Mouse (Mus musculus) hindbrain, embryonic 16.5 days (tissue): ENCODE measurements around the gene Gga1. TPM values are rescaled to one million over a fixed set of nuclear protein-coding genes. Genes with fewer than 3 reads are reported as not detected.
A peak's percentile ranks its signal among the peaks of the same experiment; 100 is the strongest.

Source experiments
- ATAC-seq: fragments of 200-750 bp; cut with Nextera tagmentation; 2 replicates; pipeline ENCODE4 v1.8.0; 2017; ENCODE audit warnings: moderate TSS enrichment, moderate library complexity
- H3K27ac ChIP-seq: fragments of 300-500 bp; sonication (generic); 2 replicates; pipeline ENCODE4 v1.5.1; 2014; ENCODE audit warnings: low read depth, mild to moderate bottlenecking, control low read depth, low read length, moderate library complexity
- H3K27me3 ChIP-seq: fragments of 300-500 bp; sonication (generic); replicated peaks from 2 replicates; pipeline ENCODE4 v1.6.1; 2014; ENCODE audit warnings: low read length; ENCODE audit not compliant: control insufficient read depth, insufficient read depth
- H3K36me3 ChIP-seq: fragments of 300-500 bp; sonication (generic); 2 replicates; pipeline ENCODE4 v1.6.1; 2014; ENCODE audit warnings: mild to moderate bottlenecking, low read length, moderate library complexity, mixed read lengths; ENCODE audit not compliant: control insufficient read depth, insufficient read depth
- H3K4me1 ChIP-seq: fragments of 300-500 bp; sonication (generic); 2 replicates; pipeline ENCODE4 v1.6.1; 2014; ENCODE audit warnings: low read depth, low read length; ENCODE audit not compliant: control insufficient read depth, insufficient read depth
- H3K4me2 ChIP-seq: fragments of 300-500 bp; sonication (generic); 2 replicates; pipeline ENCODE4 v1.6.1; 2014; ENCODE audit warnings: mild to moderate bottlenecking, low read length, control low read depth, moderate library complexity
- H3K4me3 ChIP-seq: fragments of 300-500 bp; sonication (generic); 2 replicates; pipeline ENCODE4 v1.5.1; 2014; ENCODE audit warnings: mild to moderate bottlenecking, low read length, control low read depth, moderate library complexity
- H3K9ac ChIP-seq: fragments of 300-500 bp; sonication (generic); 2 replicates; pipeline ENCODE4 v1.6.1; 2014; ENCODE audit warnings: low read depth, mild to moderate bottlenecking, control low read depth, low read length, moderate library complexity
- H3K9me3 ChIP-seq: fragments of 300-500 bp; sonication (generic); 2 replicates; pipeline ENCODE4 v1.6.1; 2014; ENCODE audit warnings: mild to moderate bottlenecking, low read length, moderate library complexity; ENCODE audit not compliant: control insufficient read depth
- WGBS: fragments of 180-500 bp; shearing (Covaris S2); extraction: QIAGEN DNeasy Blood & Tissue Kit; methylation state at CpG from one replicate; pipeline ENCODE4 v1.1.7; 2014; 5-methylcytosine and 5-hydroxymethylcytosine counted together
- microRNA-seq: library from miRNA; unstranded; fragments of <30 nt; microRNA quantifications from one replicate; pipeline ENCODE4, GENCODE M21; 2017
- polyA plus RNA-seq: library from polyadenylated mRNA; unstranded; fragments of >200 nt; fragmentation: Nextera tagmentation; extraction: Ambion mirVana; gene quantifications from 2 replicates; pipeline ENCODE4 v1.2.1, GENCODE M21; 2015

Gene Gga1
- polyA plus RNA-seq, 1 experiment from 2014 or later = 46.1 TPM

GRCm38 (mm10) chr15:78931577-78931976, 54.6 kb downstream of the Gga1 start:
- Histone ChIP-seq H3K36me3 (no peaks in the 10 kb centered on the region), H3K4me1 (peaks cover 20% of the 10 kb centered on the region), H3K9me3 (no peaks in the 10 kb centered on the region), H3K27ac (no peak overlapping the region), H3K4me3 (no peak overlapping the region), H3K9ac (no peak overlapping the region), H3K4me2 (no peak overlapping the region), H3K27me3 (peaks cover 6% of the 10 kb centered on the region)
- 32% methylated on average over 3 of the region's 3 CpGs for WGBS
- ATAC-seq = no peak

- under 1% methylated on average over 42 of the region's 42 CpGs for WGBS
- Histone ChIP-seq H3K9me3 (no peaks in the 10 kb centered on the region), H3K27me3 (no peaks in the 10 kb centered on the region), H3K4me3 (peak within 1 kb of the TSS; percentile 81), H3K9ac (peak within 1 kb of the TSS; percentile 78), H3K27ac (peak within 1 kb of the TSS; percentile 83), H3K4me1 (peaks cover 13% of the 10 kb centered on the region), H3K4me2 (peak within 1 kb of the TSS; percentile 66), H3K36me3 (peaks cover 7% of the 10 kb centered on the region; the same call in 1 of the 2 replicates)
- peak; percentile 94 for ATAC-seq
These were observed 57.9 kb downstream of the Gga1 start, which contains the start of gene Nol12 for GRCm38 (mm10) chr15:78934784-78935320. Gene Nol12 (plus strand): TSS chr15:78934933.

- H3K9ac ChIP-seq = no peak overlapping the region; the same call in 1 of the 2 replicates
- no peaks in the 10 kb centered on the region for H3K9me3 ChIP-seq
- no peak overlapping the region for H3K4me2 ChIP-seq
- no peaks in the 10 kb centered on the region for H3K27me3 ChIP-seq
- no peak for ATAC-seq
- peaks cover 13% of the 10 kb centered on the region for H3K4me1 ChIP-seq
- H3K27ac ChIP-seq = no peak overlapping the region
- H3K4me3 ChIP-seq = no peak overlapping the region
- WGBS = 90% methylated on average over 12 of the region's 12 CpGs
- H3K36me3 ChIP-seq = peaks cover 14% of the 10 kb centered on the region; the same call in 1 of the 2 replicates
These were observed 59.4 kb downstream of the Gga1 start for GRCm38 (mm10) chr15:78936403-78936802.

GRCm38 (mm10) chr15:78937311-78937710, 60.3 kb downstream of the Gga1 start:
- Histone ChIP-seq H3K27me3 (no peaks in the 10 kb centered on the region), H3K9ac (no peak overlapping the region), H3K36me3 (peaks cover 16% of the 10 kb centered on the region; the same call in 1 of the 2 replicates), H3K4me1 (peaks cover 13% of the 10 kb centered on the region), H3K4me3 (no peak overlapping the region), H3K27ac (no peak overlapping the region), H3K9me3 (no peaks in the 10 kb centered on the region), H3K4me2 (no peak overlapping the region)
- 77% methylated on average over 10 of the region's 10 CpGs for WGBS
- no peak for ATAC-seq

- Histone ChIP-seq H3K36me3 (peaks cover 16% of the 10 kb centered on the region; the same call in 1 of the 2 replicates), H3K9ac (no peak overlapping the region), H3K9me3 (no peaks in the 10 kb centered on the region), H3K4me1 (peaks cover 18% of the 10 kb centered on the region), H3K27me3 (no peaks in the 10 kb centered on the region), H3K4me2 (no peak overlapping the region), H3K4me3 (no peak overlapping the region), H3K27ac (no peak overlapping the region)
- 40% methylated on average over 2 of the region's 2 CpGs for WGBS
- no peak for ATAC-seq
These were observed 61.0 kb downstream of the Gga1 start for GRCm38 (mm10) chr15:78937963-78938362.

GRCm38 (mm10) chr15:78940325-78940724, 63.3 kb downstream of the Gga1 start:
- H3K9me3 ChIP-seq = no peaks in the 10 kb centered on the region
- H3K27me3 ChIP-seq = no peaks in the 10 kb centered on the region
- WGBS = 92% methylated on average over 13 of the region's 13 CpGs
- no peak overlapping the region for H3K9ac ChIP-seq
- no peak overlapping the region for H3K27ac ChIP-seq
- peaks cover 16% of the 10 kb centered on the region; the same call in 1 of the 2 replicates for H3K36me3 ChIP-seq
- H3K4me1 ChIP-seq = peaks cover 18% of the 10 kb centered on the region
- no peak for ATAC-seq
- H3K4me3 ChIP-seq = no peak overlapping the region
- no peak overlapping the region for H3K4me2 ChIP-seq

- Histone ChIP-seq H3K27me3 (no peaks in the 10 kb centered on the region; the same call in 1 of the 2 replicates), H3K4me2 (peak overlapping the region; percentile 49), H3K9me3 (no peaks in the 10 kb centered on the region), H3K27ac (no peak overlapping the region), H3K9ac (peak overlapping the region; percentile 36), H3K4me1 (peaks cover 14% of the 10 kb centered on the region), H3K4me3 (peak overlapping the region; percentile 16), H3K36me3 (peaks cover 14% of the 10 kb centered on the region; the same call in 1 of the 2 replicates)
- ATAC-seq = peak; percentile 46
- 4% methylated on average over 9 of the region's 9 CpGs for WGBS
These were observed 65.7 kb downstream of the Gga1 start for GRCm38 (mm10) chr15:78942663-78943062.

Small RNA genes lying within 50 kb of the gene (microRNA-seq; reads per million reads assigned to microRNA genes)
- gene Mir6955 = not detected

Other genes with a start within 250 kb of the Gga1 start
- gene Elfn2, start 158.4 kb upstream of the Gga1 start, polyA plus RNA-seq = 11.6 and 13.3 TPM in 2 replicates
- 19.7 and 20.1 TPM in 2 replicates for gene Mfng, start 103.7 kb upstream of the Gga1 start, polyA plus RNA-seq
- gene Card10, start 74.1 kb upstream of the Gga1 start, polyA plus RNA-seq = 2.5 and 2.8 TPM in 2 replicates
- gene Cdc42ep1, start 34.6 kb upstream of the Gga1 start, polyA plus RNA-seq = 15.9 and 17.5 TPM in 2 replicates
- gene Lgals2, start 21.7 kb upstream of the Gga1 start, polyA plus RNA-seq = not detected in 2 replicates
- 0.11 TPM in 1 of 2 replicates, not detected in the other for gene Gm49510, start 22.5 kb downstream of the Gga1 start, polyA plus RNA-seq
- 4.5 and 6.7 TPM in 2 replicates for gene Sh3bp1, start 22.6 kb downstream of the Gga1 start, polyA plus RNA-seq
- 94.7 and 96.9 TPM in 2 replicates for gene Pdxp, start 36.7 kb downstream of the Gga1 start, polyA plus RNA-seq
- 105 and 169 TPM in 2 replicates for gene Lgals1, start 49.5 kb downstream of the Gga1 start, polyA plus RNA-seq
- 63.6 and 68.1 TPM in 2 replicates for gene Nol12, start 57.7 kb downstream of the Gga1 start, polyA plus RNA-seq
- 36.1 and 40.4 TPM in 2 replicates for gene Triobp, start 70.5 kb downstream of the Gga1 start, polyA plus RNA-seq
- gene H1f0, start 151.3 kb downstream of the Gga1 start, polyA plus RNA-seq = 200 and 206 TPM in 2 replicates
- gene Galr3, start 164.7 kb downstream of the Gga1 start, polyA plus RNA-seq = 0.14 TPM in 1 of 2 replicates, not detected in the other
- 50.0 and 54.0 TPM in 2 replicates for gene Ankrd54, start 185.7 kb downstream of the Gga1 start, polyA plus RNA-seq
- 174 and 177 TPM in 2 replicates for gene Eif3l, start 198.0 kb downstream of the Gga1 start, polyA plus RNA-seq
- gene Micall1, start 231.7 kb downstream of the Gga1 start, polyA plus RNA-seq = 11.6 and 13.9 TPM in 2 replicates